Mouse (Mus musculus): Measurements from ENCODE around the gene Nop16.

GRCm38 (mm10) chr13:54596870-54597269 lies 7.0 kb upstream of the Nop16 start:
- TF ChIP-seq POLR2A (IDR thresholded peaks at IDR 0.05; ENCODE audit: low read depth, low read length) (no peak), CTCF (IDR thresholded peaks at IDR 0.05; ENCODE audit: extremely low read depth, insufficient read depth, insufficient read length, insufficient replicate concordance) (no peak)
